Mouse (Mus musculus) fat pad, adult 2 months (tissue): ENCODE results near the gene Akr1c18.

ENCODE experiments used
- DNase-seq: peaks from one replicate; pipeline ENCODE4 v3.0.0-alpha.2; 2011; ENCODE audit warnings: low read depth, low spot score; ENCODE audit errors: extremely low read depth

Akr1c18 gene

DNA sequence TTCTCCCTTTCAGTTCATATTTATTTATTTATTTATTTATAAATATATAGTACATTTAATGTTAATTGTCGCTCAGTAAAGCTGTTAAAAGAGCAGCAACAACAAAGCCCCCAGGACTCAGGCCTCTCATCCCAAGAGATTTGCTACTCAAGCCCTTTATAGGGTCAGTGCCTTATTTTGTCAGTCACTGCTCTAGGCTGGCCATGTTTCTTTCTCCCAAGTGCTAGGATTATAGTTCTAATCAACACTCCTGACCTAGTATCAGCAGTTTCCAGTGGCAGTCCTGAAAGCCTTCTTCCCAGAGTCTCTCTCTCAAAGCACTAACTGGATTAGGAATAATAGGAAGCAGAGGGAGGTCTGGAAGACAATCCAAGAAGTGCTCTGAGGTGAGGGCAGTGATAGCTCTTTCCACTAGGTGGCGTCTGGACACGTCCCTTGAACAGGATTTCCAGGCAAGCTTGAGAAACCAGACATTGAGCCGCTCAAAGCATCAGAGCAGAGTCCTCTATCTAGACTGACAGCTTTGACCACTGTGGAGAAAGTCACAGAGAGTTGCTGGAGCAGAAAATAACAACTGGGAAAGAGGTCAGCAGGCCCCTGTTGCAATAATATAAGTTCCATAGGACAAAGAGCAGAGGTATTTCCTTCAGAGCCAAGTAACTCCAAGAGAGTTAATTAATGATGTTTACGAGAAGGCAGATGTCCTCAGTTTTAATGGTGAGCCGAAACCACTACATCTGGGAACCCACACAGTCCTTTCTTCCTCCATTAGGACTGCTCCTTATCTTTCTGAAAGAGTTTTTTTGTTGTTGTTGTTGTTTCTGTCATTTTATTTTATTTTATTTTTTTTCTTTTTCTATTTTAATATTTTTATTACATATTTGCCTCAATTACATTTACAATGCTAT lies 39.9 kb downstream of the Akr1c18 start:
- no peak for DNase-seq

DNA sequence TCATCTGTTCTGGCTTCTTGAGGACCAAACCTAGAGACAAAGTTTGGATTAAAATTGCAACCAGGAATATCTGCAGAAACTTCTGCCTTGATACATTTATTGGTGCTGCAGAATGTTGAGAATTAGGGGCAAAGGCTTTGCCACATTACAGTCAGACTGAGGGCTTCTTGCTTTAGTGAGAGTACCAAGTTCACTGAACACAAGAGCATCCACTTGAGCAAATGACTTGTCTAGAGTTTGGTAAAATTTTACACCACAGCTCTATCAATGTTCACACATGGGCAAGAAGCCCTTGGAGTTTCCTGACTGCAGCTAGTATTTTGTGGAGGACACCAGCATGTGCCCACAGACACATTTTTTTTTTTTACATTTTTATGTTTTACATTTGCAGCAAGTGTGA lies 47.7 kb downstream of the Akr1c18 start:
- no peak for DNase-seq

DNA sequence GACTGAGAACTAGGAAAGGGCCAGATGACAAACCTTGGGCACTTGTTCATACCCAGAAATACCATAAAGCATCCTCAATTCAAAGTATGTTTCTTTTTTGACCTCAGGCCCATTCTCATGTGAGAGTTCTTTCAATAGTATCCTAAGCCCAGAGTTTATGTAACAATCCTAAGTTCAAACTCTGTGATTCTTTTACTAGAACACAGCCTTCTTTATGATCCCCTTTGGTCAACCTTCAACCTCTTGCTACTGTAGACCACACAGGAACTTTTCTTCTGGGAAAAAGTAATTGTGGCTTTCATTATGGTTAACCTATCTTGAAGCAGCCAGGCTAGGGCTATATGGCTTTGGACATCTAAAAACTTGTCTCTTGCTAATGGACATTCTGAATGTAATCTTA lies 48.8 kb downstream of the Akr1c18 start:
- no peak for DNase-seq
